Mouse (Mus musculus) spleen, adult 2 months (tissue): ENCODE results near the gene Doc2a. TPM values are rescaled to one million over a fixed set of nuclear protein-coding genes. Genes with fewer than 3 reads are reported as not detected.

Experiments
- DNase-seq, 2 experiments: peaks; one replicate each; pipeline versions ENCODE4 v3.0.0 to v3.0.0-alpha.2; 2012 to 2021; ENCODE audit warnings: low spot score in 2 of 2, low read depth in 1 of 2
- H3K27ac ChIP-seq: fragments of 200-500 bp; 2 replicates; pipeline ENCODE4 v1.5.1; 2012; ENCODE audit warnings: low read length, inconsistent platforms; ENCODE audit not compliant: insufficient read depth
- H3K27me3 ChIP-seq: fragments of 200-500 bp; 2 replicates; pipeline ENCODE4 v1.6.1; 2012; ENCODE audit warnings: mild to moderate bottlenecking, moderate library complexity, low read length, inconsistent platforms; ENCODE audit not compliant: control insufficient read depth, insufficient read depth
- H3K36me3 ChIP-seq: fragments of 200-500 bp; 2 replicates; pipeline ENCODE4 v1.6.1; 2012; ENCODE audit warnings: mild to moderate bottlenecking, low read length, inconsistent platforms; ENCODE audit not compliant: control insufficient read depth, insufficient read depth
- H3K4me1 ChIP-seq: fragments of 200-500 bp; 2 replicates; pipeline ENCODE4 v1.6.1; 2011; ENCODE audit warnings: inconsistent platforms; ENCODE audit not compliant: control insufficient read depth, insufficient read depth, insufficient read length
- H3K4me3 ChIP-seq: fragments of 200-500 bp; 2 replicates; pipeline ENCODE4 v1.5.1; 2011; ENCODE audit warnings: mild to moderate bottlenecking, inconsistent platforms; ENCODE audit not compliant: insufficient read depth, insufficient read length; ENCODE audit errors: extremely low read depth
- CTCF ChIP-seq: fragments of 200-500 bp; IDR thresholded peaks from 2 replicates; pipeline ENCODE4 v1.5.1; 2011; ENCODE audit warnings: mild to moderate bottlenecking, inconsistent platforms; ENCODE audit not compliant: insufficient read depth, insufficient read length, insufficient replicate concordance; ENCODE audit errors: extremely low read depth
- POLR2A ChIP-seq: fragments of 200-500 bp; IDR thresholded peaks from 2 replicates; pipeline ENCODE4 v1.6.1; 2011; ENCODE audit warnings: low read depth, low read length, inconsistent platforms
- WGBS: fragments of 180-500 bp; shearing (Covaris S2); methylation state at CpG from one replicate; pipeline ENCODE4 v1.1.7; 2018; 5-methylcytosine and 5-hydroxymethylcytosine counted together
- polyA plus RNA-seq: library from polyadenylated mRNA; depleted of rRNA; stranded (reverse); fragments of >200 nt; gene quantifications from 2 replicates; pipeline ENCODE4 v1.2.3, GENCODE M21; 2012

The Doc2a gene
- polyA plus RNA-seq, 1 experiment: not detected

DNA sequence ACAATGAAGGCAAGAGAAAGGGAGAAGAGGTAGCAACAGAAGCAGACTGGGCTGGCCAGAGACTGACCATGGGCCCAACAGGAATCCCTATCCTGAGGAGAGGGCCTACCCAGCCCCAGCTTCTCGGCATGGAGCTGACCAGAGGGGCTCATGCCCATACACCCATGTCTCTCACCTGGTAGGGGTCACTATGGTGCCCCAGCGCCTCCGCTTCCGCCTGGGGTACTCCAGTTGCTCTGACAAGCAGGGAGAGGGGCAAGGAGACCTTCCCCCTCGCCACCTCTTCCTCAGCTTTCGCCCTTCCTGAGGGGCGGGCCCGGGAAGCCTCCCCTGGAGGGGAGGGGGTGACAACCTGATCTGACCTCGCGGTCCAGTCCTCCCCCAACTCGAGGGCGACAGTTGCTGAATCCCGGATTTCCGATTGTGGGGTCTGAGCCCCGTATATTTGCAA is 36.5 kb downstream of the Doc2a start:
- Histone ChIP-seq H3K27ac (peak overlapping the region; percentile 96), H3K36me3 (peaks cover 16% of the 10 kb centered on the region), H3K27me3 (no peaks in the 10 kb centered on the region), H3K4me1 (peaks cover 17% of the 10 kb centered on the region; the same call in 1 of the 2 replicates), H3K4me3 (peak overlapping the region; percentile 77)
- TF ChIP-seq POLR2A: no peak
- TF ChIP-seq CTCF: no peak
- 2% methylated on average over 15 of the region's 15 CpGs for WGBS
- no peak for DNase-seq

DNA sequence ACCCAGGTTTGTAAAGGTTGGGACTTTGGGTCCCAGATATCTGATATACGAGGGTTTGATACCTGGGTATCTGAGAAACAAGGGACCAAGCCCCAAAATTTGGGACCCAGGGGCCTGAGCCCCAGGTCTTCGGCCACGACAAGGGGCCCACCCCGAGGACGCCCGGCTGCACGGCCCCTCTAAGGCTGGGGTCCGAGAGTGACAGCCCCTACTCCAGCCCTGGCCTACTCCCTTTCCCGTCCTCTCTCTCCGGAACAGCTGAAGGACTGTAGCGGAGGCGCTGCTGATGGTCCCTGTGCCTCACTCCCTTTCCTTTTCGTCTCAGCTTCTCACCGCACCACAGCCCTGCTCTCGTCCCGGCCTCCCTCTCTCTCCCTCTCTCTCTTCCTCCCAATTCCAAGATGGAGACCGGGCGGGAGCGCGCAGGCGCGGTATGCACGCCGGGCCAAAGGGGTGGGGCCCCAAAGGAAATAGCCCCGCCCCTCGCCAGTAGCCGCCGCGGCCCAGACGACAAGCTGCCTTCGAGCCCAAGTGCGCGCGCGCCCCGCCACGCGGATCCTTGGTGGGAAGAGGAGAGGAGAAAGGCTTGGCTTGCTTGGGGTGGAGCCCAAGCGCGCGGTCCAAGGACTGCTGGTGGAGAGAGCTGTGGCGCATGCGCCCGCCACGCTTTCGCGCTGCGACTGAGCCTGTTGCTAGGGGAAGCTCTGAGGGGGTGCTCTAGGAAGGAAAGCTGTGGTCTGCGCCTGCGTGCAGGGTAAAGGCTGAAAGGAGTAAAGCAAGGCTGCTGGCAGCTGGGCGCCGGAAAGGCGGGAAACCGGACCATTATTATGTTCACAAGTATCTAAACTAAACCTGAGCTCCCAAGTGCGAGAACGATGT is 37.3 kb downstream of the Doc2a start, which contains the start of gene Taok2:
Gene Taok2 (minus strand): TSS at position 418 of the 879 bp plus-strand sequence.
- no peak for TF ChIP-seq CTCF
- TF ChIP-seq POLR2A: peak; percentile 77
- peak; percentile 88 to 90 for DNase-seq
- H3K27me3 ChIP-seq: no peaks in the 10 kb centered on the region
- H3K4me3 ChIP-seq: peak within 1 kb of the TSS; percentile 77
- peaks cover 17% of the 10 kb centered on the region; the same call in 1 of the 2 replicates for H3K4me1 ChIP-seq
- peaks cover 8% of the 10 kb centered on the region for H3K36me3 ChIP-seq
- peak within 1 kb of the TSS; percentile 96 for H3K27ac ChIP-seq
- under 1% methylated on average over 56 of the region's 56 CpGs for WGBS

DNA sequence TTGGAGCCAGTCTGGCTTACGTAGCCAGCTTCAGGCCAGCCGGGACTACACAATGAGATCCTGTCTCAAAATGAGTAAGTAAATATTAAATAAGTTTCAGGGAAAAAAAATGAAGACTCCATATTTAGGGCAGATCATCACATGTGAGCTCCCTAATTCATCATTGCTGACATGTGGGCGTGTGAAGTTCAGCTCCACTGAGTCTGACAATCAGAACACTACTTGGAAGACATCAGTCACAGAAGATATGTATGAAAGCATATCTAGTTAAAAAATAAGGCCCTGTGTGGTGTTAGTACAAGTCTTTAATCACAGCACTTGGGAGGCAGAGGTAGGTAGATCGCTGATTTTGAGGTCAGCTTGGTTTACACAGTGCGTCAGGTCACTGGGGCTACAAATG is 40.1 kb downstream of the Doc2a start:
- no peak overlapping the region for H3K4me3 ChIP-seq
- DNase-seq: no peak
- no peaks in the 10 kb centered on the region for H3K27me3 ChIP-seq
- TF ChIP-seq POLR2A (no peak), CTCF (no peak)
- H3K27ac ChIP-seq: no peak overlapping the region
- H3K36me3 ChIP-seq: 0 out of 2 replicates have a peak, but pooled peaks cover 4% of the 10 kb centered on the region
- 92% methylated on average over 5 of the region's 5 CpGs for whole genome bisulfite sequencing
- H3K4me1 ChIP-seq: peaks cover 9% of the 10 kb centered on the region; the same call in 1 of the 2 replicates

DNA sequence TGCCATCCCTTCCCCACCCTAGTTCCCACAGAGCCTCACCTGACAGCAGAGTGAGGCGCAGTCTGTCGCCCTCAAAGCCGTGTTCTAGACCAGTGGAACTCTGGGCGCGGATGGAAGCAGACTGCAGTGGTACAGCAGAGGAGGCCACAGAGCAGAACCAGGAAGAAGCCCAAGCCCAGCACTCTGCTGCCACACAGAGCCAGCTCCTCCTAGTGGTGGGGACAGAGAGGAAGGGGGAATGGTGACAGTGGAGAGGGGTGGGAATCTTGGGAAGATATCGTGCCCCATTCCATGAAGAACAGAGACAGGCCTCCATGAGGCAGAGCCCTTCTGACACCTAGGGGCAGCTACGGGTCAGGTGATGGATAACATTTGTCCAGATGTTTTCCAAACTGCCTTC is 41.6 kb downstream of the Doc2a start:
- no peak overlapping the region; the same call in 1 of the 2 replicates for H3K27ac ChIP-seq
- H3K36me3 ChIP-seq: 0 out of 2 replicates have a peak, but pooled peaks cover 4% of the 10 kb centered on the region
- no peaks in the 10 kb centered on the region for H3K27me3 ChIP-seq
- WGBS: 61% methylated on average over 7 of the region's 7 CpGs
- peaks cover under 1% of the 10 kb centered on the region; the same call in 1 of the 2 replicates for H3K4me1 ChIP-seq
- no peak for TF ChIP-seq POLR2A
- peak; percentile 23; the same call in 1 of the 2 replicates for TF ChIP-seq CTCF
- no peak overlapping the region for H3K4me3 ChIP-seq
- no peak for DNase-seq

DNA sequence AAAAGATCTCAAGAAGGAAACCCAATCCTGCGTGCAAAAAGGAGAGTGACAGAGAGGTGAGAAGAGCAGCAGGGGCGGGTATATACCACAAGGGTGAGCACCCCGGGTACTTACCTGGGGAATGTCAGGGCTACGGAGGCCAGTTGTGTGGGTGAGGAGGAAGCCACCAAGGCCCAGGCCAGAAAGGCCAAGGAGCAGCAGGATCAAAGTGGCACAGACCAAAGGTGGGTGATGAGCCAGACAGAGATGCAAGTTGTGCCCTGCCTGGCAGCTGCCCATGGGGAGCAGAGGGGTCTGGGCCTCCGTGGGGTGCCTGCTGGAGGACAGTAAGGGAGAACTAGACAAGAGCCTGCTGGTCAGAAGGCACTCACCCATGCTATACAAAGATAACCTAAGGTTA is 49.7 kb downstream of the Doc2a start:
- DNase-seq: no peak
- no peak overlapping the region for H3K4me3 ChIP-seq
- 0 out of 2 replicates have a peak, but pooled peaks cover 1% of the 10 kb centered on the region for H3K36me3 ChIP-seq
- H3K27me3 ChIP-seq: no peaks in the 10 kb centered on the region
- H3K4me1 ChIP-seq: peaks cover 8% of the 10 kb centered on the region
- TF ChIP-seq CTCF: no peak
- TF ChIP-seq POLR2A: no peak
- 68% methylated on average over 5 of the region's 5 CpGs for whole genome bisulfite sequencing
- H3K27ac ChIP-seq: peak overlapping the region; percentile 81

DNA sequence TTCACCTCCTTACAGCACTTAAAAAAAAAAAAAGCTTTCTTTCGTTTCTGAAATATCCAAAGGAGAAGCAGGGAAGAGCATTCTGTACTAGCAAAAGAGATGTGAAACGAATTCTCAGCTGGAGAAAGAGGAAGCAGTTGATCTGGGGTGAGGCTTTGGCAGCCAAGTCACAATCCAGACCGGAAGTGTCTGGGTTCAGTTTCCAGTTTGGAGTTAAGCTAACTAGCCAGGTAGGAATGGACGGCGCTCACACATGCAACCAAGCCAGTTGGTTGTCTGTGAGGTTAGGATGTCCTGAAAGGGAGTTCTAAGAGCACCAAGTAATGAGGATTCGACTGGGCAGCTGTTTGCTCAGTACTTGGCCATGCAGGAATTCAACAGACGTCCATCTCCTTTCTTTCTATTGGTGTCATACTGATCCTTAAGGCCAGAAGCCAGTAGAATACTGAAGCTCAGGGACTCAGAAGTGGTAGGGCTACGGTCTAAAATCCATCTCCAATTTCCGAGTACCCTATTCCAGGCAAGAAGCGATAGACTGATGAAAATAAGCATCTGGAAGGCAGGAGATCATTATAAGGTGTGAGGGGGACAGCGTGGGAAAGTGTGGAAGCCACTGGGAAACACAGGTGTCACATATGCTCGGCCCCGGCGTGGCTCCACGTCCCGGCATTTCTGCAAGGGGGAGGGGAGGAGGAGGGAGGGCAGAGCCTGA is 50.3 kb downstream of the Doc2a start:
- peaks cover 8% of the 10 kb centered on the region for H3K4me1 ChIP-seq
- H3K27me3 ChIP-seq: no peaks in the 10 kb centered on the region
- 0 out of 2 replicates have a peak, but pooled peaks cover 1% of the 10 kb centered on the region for H3K36me3 ChIP-seq
- H3K4me3 ChIP-seq: peak overlapping the region; percentile 87
- TF ChIP-seq CTCF (no peak), POLR2A (no peak)
- peak; percentile 22 to 26 for DNase-seq
- peak overlapping the region; percentile 81 for H3K27ac ChIP-seq
- WGBS: 1% methylated on average over 16 of the region's 16 CpGs
